Mouse (Mus musculus): ENCODE data around the gene Ndrg2. TPM values are rescaled to one million over a fixed set of nuclear protein-coding genes. Genes with fewer than 3 reads are reported as not detected.

Ndrg2 gene
- 3.1 and 7.2 TPM in 2 replicates for polyA plus RNA-seq (2012; ENCODE audit: low replicate concordance)

DNA sequence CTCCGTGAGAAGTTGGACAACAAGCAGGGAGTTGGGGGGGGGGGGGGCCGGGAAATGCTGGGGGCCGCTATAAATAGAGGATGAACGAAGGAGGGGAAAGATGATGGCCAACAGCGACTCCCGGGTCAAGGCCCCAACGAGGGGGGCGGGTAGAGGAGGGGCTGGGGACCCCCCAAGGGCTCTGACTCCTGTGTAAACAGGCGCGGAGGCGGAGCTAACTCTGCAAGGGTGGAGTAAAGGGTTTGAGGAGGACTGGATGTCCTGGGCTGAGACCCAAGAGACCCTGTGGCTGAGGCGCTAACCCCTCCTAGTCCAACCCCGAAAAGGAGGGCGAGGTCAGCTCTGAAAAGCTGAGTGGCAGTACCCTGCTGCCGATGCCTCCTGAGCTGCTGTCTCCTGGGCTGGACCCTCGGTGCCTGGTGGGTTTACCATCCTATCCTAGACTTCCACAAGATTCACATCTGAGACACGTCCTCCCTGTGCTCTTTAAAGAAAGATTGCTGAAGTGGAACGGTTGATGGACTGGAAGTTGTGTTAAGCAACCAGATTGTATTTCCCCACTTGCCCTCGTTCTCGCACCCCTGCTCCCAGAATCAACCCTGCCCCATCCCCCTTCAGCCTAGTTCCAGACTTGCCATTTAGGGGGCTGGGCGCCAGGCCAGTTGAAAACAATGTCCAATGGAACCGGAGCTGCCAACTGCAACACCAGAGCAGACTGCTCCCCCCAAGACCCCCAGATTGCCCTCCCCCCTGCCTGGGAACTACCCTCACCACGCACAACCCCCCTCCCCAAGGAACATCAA is at the start of gene Ndrg2:
Ndrg2 (minus strand) TSS at position 199 of the 803 bp plus-strand sequence.

DNA sequence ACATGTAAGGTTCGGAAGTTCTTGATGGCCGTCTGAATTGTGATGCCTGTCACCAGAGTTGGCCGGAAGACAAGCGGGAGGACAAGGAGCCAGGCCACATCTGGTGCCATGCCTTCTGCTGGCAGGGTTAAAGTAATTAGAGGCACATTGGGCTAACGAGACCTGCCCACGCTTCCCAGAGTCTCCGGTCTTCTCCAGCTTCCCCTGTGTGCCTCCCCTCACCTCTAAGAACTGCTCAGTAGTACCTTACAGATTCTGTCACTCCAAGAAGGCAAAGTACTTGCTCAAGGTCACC is 8.6 kb upstream of the Ndrg2 start, which contains the start of gene Rnase13:
Rnase13 (minus strand) TSS at position 203 of the 295 bp plus-strand sequence.

DNA sequence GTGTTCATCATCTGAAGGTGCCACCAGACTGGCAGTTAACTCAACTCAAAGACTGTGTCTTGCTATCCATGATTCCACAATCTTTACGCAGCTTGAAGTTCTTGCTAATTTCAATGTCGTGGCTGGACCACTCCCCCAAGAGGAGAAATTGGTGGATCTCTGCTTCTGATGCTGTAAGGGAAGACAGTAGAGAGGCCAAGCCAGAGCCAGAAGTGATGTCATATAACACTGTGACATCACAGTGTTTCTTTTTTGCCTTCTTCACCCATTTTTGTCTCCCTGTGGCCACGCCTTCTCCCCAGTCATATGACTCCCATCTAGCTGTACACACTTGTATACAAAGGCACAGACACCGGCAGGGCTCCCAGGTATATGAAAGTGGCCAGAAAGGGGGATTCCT is 4.2 kb upstream of the Ndrg2 start, which contains the start of gene Tppp2:
Tppp2 (plus strand) TSS at position 301 of the 400 bp plus-strand sequence.

DNA sequence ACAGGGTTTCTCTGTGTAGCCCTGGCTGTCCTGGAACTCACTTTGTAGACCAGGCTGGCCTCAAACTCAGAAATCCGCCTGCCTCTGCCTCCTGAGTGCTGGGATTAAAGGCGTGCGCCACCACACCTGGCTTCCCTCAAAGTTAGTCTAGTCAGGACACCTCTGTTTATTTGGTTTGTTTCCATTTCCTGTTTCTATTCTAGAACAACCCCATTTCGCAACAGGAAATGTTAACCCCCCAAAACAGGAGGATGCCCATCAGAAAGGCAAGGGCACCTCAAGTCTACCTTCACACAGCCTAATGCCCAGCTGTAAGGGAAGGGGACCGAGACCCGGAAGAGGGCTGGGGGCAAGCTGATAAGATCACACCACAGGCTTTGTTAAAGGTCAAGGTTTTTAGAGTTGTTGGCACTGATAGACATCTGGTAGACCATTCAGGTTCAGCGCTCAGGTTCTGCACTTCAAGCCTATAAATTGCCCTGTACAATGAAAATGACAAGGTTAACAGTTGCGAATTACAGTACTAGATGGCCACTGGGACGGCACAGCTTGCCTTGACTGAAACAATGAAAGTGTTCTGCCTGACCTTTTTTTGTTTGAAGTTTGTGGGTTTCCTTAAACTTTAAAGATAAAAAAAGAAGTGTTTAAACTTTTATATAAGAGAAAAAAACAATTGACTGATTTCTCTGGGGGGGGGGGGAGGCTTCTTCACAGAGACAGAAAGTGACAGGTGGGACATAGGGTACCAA is 21.6 kb downstream of the Ndrg2 start, which contains the start of gene Slc39a2:
Slc39a2 (plus strand) TSS at position 699 of the 749 bp plus-strand sequence.

DNA sequence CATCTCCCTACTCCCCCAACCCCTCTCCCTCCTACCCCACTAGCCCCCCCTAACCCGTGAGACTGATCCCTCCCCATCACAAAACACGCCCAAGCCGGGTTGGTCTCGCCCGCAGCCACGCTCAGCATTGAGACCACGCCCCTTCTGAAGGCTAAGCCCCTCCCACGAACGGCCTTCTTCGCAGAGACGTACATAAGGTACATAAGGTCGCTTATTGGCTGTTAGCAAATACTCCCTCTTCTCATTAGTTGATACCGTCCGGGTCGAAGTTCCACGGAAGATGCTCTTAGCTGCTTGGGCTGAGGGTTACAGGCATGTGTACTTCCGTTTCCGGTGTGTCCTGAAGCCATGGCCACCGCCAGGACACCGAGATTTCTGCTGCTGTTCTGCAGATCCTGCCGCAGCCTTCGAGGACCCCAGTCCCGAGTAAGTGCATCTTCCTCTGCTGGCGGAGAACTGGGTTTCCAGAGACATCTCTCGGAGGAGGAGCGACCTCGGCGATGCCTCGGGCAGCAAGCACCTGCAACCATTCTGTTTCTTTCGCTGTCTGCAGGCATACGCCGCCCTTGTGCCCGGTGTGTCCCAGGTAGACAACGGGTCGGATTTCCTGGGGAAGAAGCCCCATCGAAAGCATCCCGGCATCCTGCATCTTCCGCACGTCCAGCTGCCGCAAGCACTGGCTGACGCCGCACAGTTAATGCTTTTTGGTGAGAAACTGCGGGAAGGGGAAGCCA is 29.2 kb downstream of the Ndrg2 start, which contains the start of gene Mettl17:
Mettl17 (plus strand) TSS at position 245 of the 734 bp plus-strand sequence.

Other genes with a start within 250 kb of the Ndrg2 start
- not detected in 2 replicates for gene Gm17079, start 218.7 kb downstream of the Ndrg2 start, polyA plus RNA-seq (2012; ENCODE audit: low replicate concordance)
- not detected in 2 replicates for gene Gm5800, start 197.0 kb downstream of the Ndrg2 start, polyA plus RNA-seq (2012; ENCODE audit: low replicate concordance)
- not detected in 2 replicates for gene Ang4, start 140.6 kb downstream of the Ndrg2 start, polyA plus RNA-seq (2012; ENCODE audit: low replicate concordance)
- not detected in 2 replicates for gene AY358078, start 114.1 kb downstream of the Ndrg2 start, polyA plus RNA-seq (2012; ENCODE audit: low replicate concordance)
- not detected in 2 replicates for gene Ear6, start 60.5 kb downstream of the Ndrg2 start, polyA plus RNA-seq (2012; ENCODE audit: low replicate concordance)
- 3.5 and 39.0 TPM in 2 replicates for gene Mettl17, start 29.3 kb downstream of the Ndrg2 start, polyA plus RNA-seq (2012; ENCODE audit: low replicate concordance)
- gene Slc39a2, start 21.3 kb downstream of the Ndrg2 start, polyA plus RNA-seq (2012; ENCODE audit: low replicate concordance), result 0.09 TPM in 1 of 2 replicates, not detected in the other
- not detected in 2 replicates for gene Tppp2, start 4.3 kb upstream of the Ndrg2 start, polyA plus RNA-seq (2012; ENCODE audit: low replicate concordance)
- not detected in 2 replicates for gene Rnase13, start 8.6 kb upstream of the Ndrg2 start, polyA plus RNA-seq (2012; ENCODE audit: low replicate concordance)
- gene Arhgef40, start 70.6 kb upstream of the Ndrg2 start, polyA plus RNA-seq (2012; ENCODE audit: low replicate concordance), result 15.3 and 30.0 TPM in 2 replicates
- gene Tmem253, start 101.5 kb upstream of the Ndrg2 start, polyA plus RNA-seq (2012; ENCODE audit: low replicate concordance), result not detected in 2 replicates
- gene Zfp219, start 106.6 kb upstream of the Ndrg2 start, polyA plus RNA-seq (2012; ENCODE audit: low replicate concordance), result 35.0 and 79.9 TPM in 2 replicates
- gene Olfr221, start 128.3 kb upstream of the Ndrg2 start, polyA plus RNA-seq (2012; ENCODE audit: low replicate concordance), result not detected in 2 replicates
- 12.0 and 24.1 TPM in 2 replicates for gene Hnrnpc, start 189.9 kb upstream of the Ndrg2 start, polyA plus RNA-seq (2012; ENCODE audit: low replicate concordance)
- 6.8 and 11.8 TPM in 2 replicates for gene Rpgrip1, start 196.5 kb upstream of the Ndrg2 start, polyA plus RNA-seq (2012; ENCODE audit: low replicate concordance)

All from hematopoietic multipotent progenitor cell, adult 10-12 weeks (in vitro differentiated cells).